Mouse (Mus musculus) lung, embryonic 14.5 days (tissue): Measurements from ENCODE around the gene Zyx. TPM values are rescaled to one million over a fixed set of nuclear protein-coding genes. Genes with fewer than 3 reads are reported as not detected.

Source experiments
- ATAC-seq: fragments of 200-750 bp; cut with Nextera tagmentation; 2 replicates; pipeline ENCODE4 v1.8.0; 2017; ENCODE audit warnings: mild to moderate bottlenecking, moderate TSS enrichment, moderate library complexity; ENCODE audit not compliant: insufficient read depth
- DNase-seq: peaks from one replicate; pipeline ENCODE4 v3.0.0-alpha.2; 2015
- H3K27ac ChIP-seq: fragments of 300-500 bp; sonication (generic); 2 replicates; pipeline ENCODE4 v1.5.1; 2014; ENCODE audit warnings: low read depth, mild to moderate bottlenecking, moderate library complexity
- H3K27me3 ChIP-seq: fragments of 300-500 bp; sonication (generic); 2 replicates; pipeline ENCODE4 v1.6.1; 2014; ENCODE audit warnings: low read length, control low read depth; ENCODE audit not compliant: insufficient read depth
- H3K36me3 ChIP-seq: fragments of 300-500 bp; sonication (generic); 2 replicates; pipeline ENCODE4 v1.6.1; 2014; ENCODE audit warnings: control low read depth; ENCODE audit not compliant: insufficient read depth
- H3K4me1 ChIP-seq: fragments of 300-500 bp; sonication (generic); 2 replicates; pipeline ENCODE4 v1.6.1; 2014; ENCODE audit warnings: antibody characterized with exemption, control low read depth; ENCODE audit not compliant: insufficient read depth
- H3K4me2 ChIP-seq: fragments of 300-500 bp; sonication (generic); 2 replicates; pipeline ENCODE4 v1.6.1; 2014; ENCODE audit warnings: mild to moderate bottlenecking
- H3K4me3 ChIP-seq: fragments of 300-500 bp; sonication (generic); 2 replicates; pipeline ENCODE4 v1.5.1; 2014; ENCODE audit warnings: low read depth, low read length
- H3K9ac ChIP-seq: fragments of 300-500 bp; sonication (generic); 2 replicates; pipeline ENCODE4 v1.6.1; 2014
- H3K9me3 ChIP-seq: fragments of 300-500 bp; sonication (generic); 2 replicates; pipeline ENCODE4 v1.6.1; 2016; ENCODE audit warnings: low read depth, low read length, control low read depth
- CTCF ChIP-seq: IDR thresholded peaks from 2 replicates; pipeline ENCODE4 v1.5.1; 2016; ENCODE audit warnings: antibody characterized with exemption, low read depth
- WGBS: fragments of 180-500 bp; shearing (Covaris S2); extraction: QIAGEN DNeasy Blood & Tissue Kit; methylation state at CpG from one replicate; pipeline ENCODE4 v1.1.7; 2014; 5-methylcytosine and 5-hydroxymethylcytosine counted together
- polyA plus RNA-seq: library from polyadenylated mRNA; unstranded; fragments of >200 nt; fragmentation: Nextera tagmentation; extraction: Ambion mirVana; gene quantifications from 2 replicates; pipeline ENCODE4 v1.2.1, GENCODE M21; 2014

The Zyx gene
- polyA plus RNA-seq, 1 experiment from 2014 or later, result 194 TPM

GRCm38 (mm10) chr6:42324482-42325267 is 24.8 kb upstream of the Zyx start, which contains the start of gene Fam131b:
Gene Fam131b, minus strand, starts transcription at chr6:42324643.
- peak; percentile 43 for DNase-seq
- no peak for TF ChIP-seq CTCF
- Histone ChIP-seq H3K36me3 (no peaks in the 10 kb centered on the region), H3K27ac (no peak within 1 kb of the TSS), H3K4me3 (peak within 1 kb of the TSS; percentile 64), H3K9me3 (no peaks in the 10 kb centered on the region), H3K27me3 (peaks cover 34% of the 10 kb centered on the region), H3K4me1 (peaks cover 5% of the 10 kb centered on the region; the same call in 1 of the 2 replicates), H3K4me2 (peak within 1 kb of the TSS; percentile 96), H3K9ac (peak within 1 kb of the TSS; percentile 50)
- WGBS, result under 1% methylated on average over 41 of the region's 68 CpGs
- peak; percentile 80 for ATAC-seq

DNA sequence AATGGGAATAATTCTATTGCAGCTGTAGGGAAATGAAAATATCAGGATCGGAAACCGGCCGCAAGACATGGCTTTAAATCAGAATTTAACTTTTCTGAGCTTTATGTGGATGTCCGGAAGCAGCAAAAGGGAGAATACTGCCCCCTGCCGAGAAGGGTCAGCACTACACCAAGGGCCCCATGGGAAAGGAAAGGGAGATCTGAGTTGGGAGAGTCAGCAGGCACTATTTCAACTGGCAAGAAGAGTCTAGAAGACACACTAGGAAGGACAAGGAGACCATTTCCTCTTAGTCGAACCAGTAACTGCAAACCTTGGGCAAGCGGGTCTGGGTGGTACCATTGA is 24.2 kb upstream of the Zyx start:
- 3% methylated on average over 7 of the region's 7 CpGs for WGBS
- Histone ChIP-seq H3K27ac (no peak overlapping the region), H3K27me3 (peaks cover 34% of the 10 kb centered on the region), H3K9me3 (no peaks in the 10 kb centered on the region), H3K9ac (no peak overlapping the region), H3K4me1 (peaks cover 5% of the 10 kb centered on the region; the same call in 1 of the 2 replicates), H3K4me3 (peak overlapping the region; percentile 64), H3K36me3 (no peaks in the 10 kb centered on the region), H3K4me2 (peak overlapping the region; percentile 96)
- peak; percentile 87 for TF ChIP-seq CTCF
- DNase-seq (peak; percentile 85), ATAC-seq (no peak)

GRCm38 (mm10) chr6:42326509-42326908 is 22.9 kb upstream of the Zyx start:
- DNase-seq, result no peak
- Histone ChIP-seq H3K4me1 (peaks cover 5% of the 10 kb centered on the region; the same call in 1 of the 2 replicates), H3K27ac (no peak overlapping the region), H3K9ac (no peak overlapping the region), H3K36me3 (no peaks in the 10 kb centered on the region), H3K9me3 (no peaks in the 10 kb centered on the region), H3K4me2 (no peak overlapping the region), H3K27me3 (peaks cover 32% of the 10 kb centered on the region), H3K4me3 (no peak overlapping the region)
- ATAC-seq, result no peak
- no peak for TF ChIP-seq CTCF
- 76% methylated on average over 3 of the region's 3 CpGs for WGBS

DNA sequence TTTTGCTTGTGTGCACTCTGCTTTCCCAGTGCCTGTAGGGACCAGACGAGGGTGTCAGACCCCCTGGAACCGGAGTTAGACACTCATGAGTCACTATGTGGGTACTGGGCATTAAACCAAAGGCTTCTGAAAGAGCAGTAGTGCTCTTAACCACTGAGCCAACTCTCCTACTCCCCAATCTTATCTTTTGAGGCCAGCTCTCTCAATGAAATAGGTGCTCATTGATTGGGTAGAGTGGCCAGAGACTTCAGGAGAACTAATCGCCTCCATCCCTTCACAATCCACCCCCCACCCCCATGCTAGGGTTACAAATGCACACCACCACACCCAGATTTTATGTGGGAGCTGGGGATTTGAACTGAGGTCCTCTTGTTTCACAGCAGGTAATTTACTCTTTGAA is 20.7 kb upstream of the Zyx start:
- Histone ChIP-seq H3K27ac (no peak overlapping the region), H3K27me3 (peaks cover 13% of the 10 kb centered on the region), H3K9ac (no peak overlapping the region), H3K36me3 (no peaks in the 10 kb centered on the region), H3K4me3 (no peak overlapping the region), H3K4me1 (peaks cover under 1% of the 10 kb centered on the region; the same call in 1 of the 2 replicates), H3K9me3 (no peaks in the 10 kb centered on the region), H3K4me2 (no peak overlapping the region)
- 67% methylated on average over 3 of the region's 3 CpGs for WGBS
- no peak for DNase-seq
- no peak for TF ChIP-seq CTCF
- no peak for ATAC-seq

- Histone ChIP-seq H3K27ac (no peak overlapping the region), H3K4me1 (no peaks in the 10 kb centered on the region), H3K27me3 (no peaks in the 10 kb centered on the region), H3K4me3 (no peak overlapping the region), H3K36me3 (no peaks in the 10 kb centered on the region), H3K9ac (no peak overlapping the region), H3K4me2 (no peak overlapping the region), H3K9me3 (no peaks in the 10 kb centered on the region)
- no peak for TF ChIP-seq CTCF
- no peak for ATAC-seq
- no peak for DNase-seq
- WGBS, result 71% methylated on average over 3 of the region's 3 CpGs
Observed at GRCm38 (mm10) chr6:42330216-42330615, 19.2 kb upstream of the Zyx start.

GRCm38 (mm10) chr6:42330946-42331345 is 18.5 kb upstream of the Zyx start:
- TF ChIP-seq CTCF, result no peak
- DNase-seq, result no peak
- Histone ChIP-seq H3K36me3 (no peaks in the 10 kb centered on the region), H3K4me2 (no peak overlapping the region), H3K4me3 (no peak overlapping the region), H3K9ac (no peak overlapping the region), H3K27me3 (no peaks in the 10 kb centered on the region), H3K9me3 (no peaks in the 10 kb centered on the region), H3K4me1 (no peaks in the 10 kb centered on the region), H3K27ac (no peak overlapping the region)
- no peak for ATAC-seq
- WGBS, result 82% methylated on average over 3 of the region's 3 CpGs

DNA sequence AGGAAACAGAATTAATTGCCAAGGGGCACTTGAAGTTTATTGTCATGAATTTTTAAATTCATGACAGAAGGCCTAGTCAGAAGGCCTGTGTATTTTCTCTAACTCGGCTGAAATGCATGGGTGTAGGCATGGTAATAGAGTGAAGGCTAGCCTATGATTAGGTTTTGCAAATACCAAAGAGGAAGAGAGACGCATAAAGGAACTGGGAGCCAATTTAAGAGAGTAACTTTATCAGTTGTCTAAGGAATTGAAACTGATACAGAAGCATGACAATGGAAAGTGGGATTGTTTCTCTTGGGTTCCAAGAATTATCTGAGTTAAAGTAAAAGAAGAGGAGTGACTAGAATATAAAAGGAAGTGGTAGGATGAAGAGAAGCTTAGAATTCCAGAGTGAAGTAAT is 10.2 kb upstream of the Zyx start:
- Histone ChIP-seq H3K36me3 (no peaks in the 10 kb centered on the region), H3K27me3 (no peaks in the 10 kb centered on the region), H3K4me1 (no peaks in the 10 kb centered on the region), H3K27ac (no peak overlapping the region), H3K9me3 (no peaks in the 10 kb centered on the region), H3K4me2 (no peak overlapping the region), H3K4me3 (no peak overlapping the region), H3K9ac (no peak overlapping the region)
- no peak for DNase-seq
- TF ChIP-seq CTCF, result no peak
- 85% methylated on average over 2 of the region's 2 CpGs for WGBS
- no peak for ATAC-seq
